Mouse (Mus musculus) G1E (cell line): ENCODE measurements at regions not wholly inside any gene's neighbourhood (a gene's known extent, or its start where the extent isn't known, plus 50 kb on each side); places are given as distances from the start of the nearest gene placed in this dataset.

Experiments
- ATAC-seq: 2 replicates; pipeline ENCODE4 v1.8.0; 2016; ENCODE audit warnings: mild to moderate bottlenecking; ENCODE audit not compliant: insufficient number of reproducible peaks, poor library complexity, low FRiP score, severe bottlenecking; ENCODE audit errors: extremely low read depth
- DNase-seq: peaks from one replicate; pipeline ENCODE4 v3.0.0; 2012; ENCODE audit warnings: low spot score
- H3K27me3 ChIP-seq: 2 replicates; pipeline ENCODE4 v1.6.1; 2012; ENCODE audit warnings: mild to moderate bottlenecking, low read length, inconsistent platforms; ENCODE audit not compliant: insufficient read depth
- H3K36me3 ChIP-seq: replicated peaks from 2 replicates; pipeline ENCODE3; 2012; ENCODE audit warnings: mild to moderate bottlenecking, inconsistent platforms
- H3K4me1 ChIP-seq: 2 replicates; pipeline ENCODE4 v1.6.1; 2012; ENCODE audit warnings: low read depth, low read length, inconsistent platforms, mixed read lengths; ENCODE audit not compliant: insufficient read depth
- H3K4me3 ChIP-seq: 2 replicates; pipeline ENCODE4 v1.5.1; 2012; ENCODE audit warnings: low read depth, mild to moderate bottlenecking, inconsistent platforms, low read length, moderate library complexity, mixed read lengths
- H3K9me3 ChIP-seq: replicated peaks from 2 replicates; pipeline ENCODE4 v1.6.1; 2012; ENCODE audit warnings: inconsistent platforms
- CTCF ChIP-seq: IDR thresholded peaks from 2 replicates; pipeline ENCODE4 v1.5.1; 2012; ENCODE audit warnings: low read depth, low read length, inconsistent platforms, mixed read lengths
- GATA1 ChIP-seq: IDR thresholded peaks from 2 replicates; pipeline ENCODE4 v1.6.1; 2012; ENCODE audit warnings: borderline replicate concordance, low read length, inconsistent platforms, mixed read lengths
- GATA2 ChIP-seq: IDR thresholded peaks from 2 replicates; pipeline ENCODE4 v1.6.1; 2012; ENCODE audit warnings: low read depth, low read length, inconsistent platforms, borderline replicate concordance
- POLR2AphosphoS5 ChIP-seq: IDR thresholded peaks from 2 replicates; pipeline ENCODE4 v1.6.1; 2012; ENCODE audit warnings: low read depth, low read length, inconsistent platforms; ENCODE audit not compliant: insufficient replicate concordance
- TAL1 ChIP-seq: conservative IDR thresholded peaks from 2 replicates; pipeline ENCODE4 v1.6.1; 2012; ENCODE audit warnings: low read depth, low read length, inconsistent platforms, mixed read lengths

- Histone ChIP-seq H3K36me3 (no peaks in the 10 kb centered on the region), H3K9me3 (peaks cover 3% of the 10 kb centered on the region; the same call in 1 of the 2 replicates), H3K4me3 (peak overlapping the region; percentile 77), H3K4me1 (peaks cover 12% of the 10 kb centered on the region), H3K27me3 (peaks cover 14% of the 10 kb centered on the region)
- no peak for TF ChIP-seq TAL1
- ATAC-seq (no peak), DNase-seq (no peak)
Observed at GRCm38 (mm10) chr9:67633026-67633741, 73.7 kb upstream of the Tln2 start.

GRCm38 (mm10) chr9:67633761-67634441 is 74.4 kb upstream of the Tln2 start:
- Histone ChIP-seq H3K9me3 (peaks cover 3% of the 10 kb centered on the region; the same call in 1 of the 2 replicates), H3K4me3 (peak overlapping the region; percentile 77), H3K36me3 (no peaks in the 10 kb centered on the region), H3K4me1 (peaks cover 12% of the 10 kb centered on the region), H3K27me3 (peaks cover 14% of the 10 kb centered on the region)
- no peak; the same call in 1 of the 2 replicates for ATAC-seq
- TF ChIP-seq GATA2 (no peak), GATA1 (no peak), CTCF (no peak), TAL1 (no peak), POLR2AphosphoS5 (no peak)
- peak; percentile 69 for DNase-seq

- no peak overlapping the region for H3K4me3 ChIP-seq
- no peaks in the 10 kb centered on the region for H3K27me3 ChIP-seq
- TF ChIP-seq TAL1 (no peak), GATA1 (no peak), GATA2 (no peak), CTCF (no peak), POLR2AphosphoS5 (no peak)
- no peaks in the 10 kb centered on the region for H3K9me3 ChIP-seq
- H3K4me1 ChIP-seq, result no peaks in the 10 kb centered on the region
- ATAC-seq (no peak), DNase-seq (no peak)
- no peaks in the 10 kb centered on the region for H3K36me3 ChIP-seq
Observed at GRCm38 (mm10) chr9:67646820-67647219, 87.3 kb upstream of the Tln2 start.

GRCm38 (mm10) chr9:67664773-67665172 is 94.5 kb upstream of the C2cd4b start:
- no peak overlapping the region for H3K4me3 ChIP-seq
- no peaks in the 10 kb centered on the region for H3K27me3 ChIP-seq
- no peaks in the 10 kb centered on the region for H3K4me1 ChIP-seq
- TF ChIP-seq GATA1 (no peak), POLR2AphosphoS5 (no peak), GATA2 (no peak), TAL1 (no peak), CTCF (no peak)
- ATAC-seq (no peak), DNase-seq (no peak)
- peaks cover 2% of the 10 kb centered on the region; the same call in 1 of the 2 replicates for H3K9me3 ChIP-seq
- H3K36me3 ChIP-seq, result no peaks in the 10 kb centered on the region

- ATAC-seq (no peak), DNase-seq (no peak)
- Histone ChIP-seq H3K9me3 (no peaks in the 10 kb centered on the region), H3K36me3 (no peaks in the 10 kb centered on the region), H3K4me1 (no peaks in the 10 kb centered on the region), H3K27me3 (no peaks in the 10 kb centered on the region), H3K4me3 (no peak overlapping the region)
- no peak for TF ChIP-seq GATA2
- TF ChIP-seq CTCF, result no peak
- no peak for TF ChIP-seq TAL1
- TF ChIP-seq GATA1, result no peak
- TF ChIP-seq POLR2AphosphoS5, result no peak
Observed at GRCm38 (mm10) chr9:67670261-67671020, 88.8 kb upstream of the C2cd4b start.

GRCm38 (mm10) chr9:67676906-67677305 is 82.3 kb upstream of the C2cd4b start:
- ATAC-seq, result no peak
- H3K4me1 ChIP-seq, result no peaks in the 10 kb centered on the region
- no peak for DNase-seq
- H3K4me3 ChIP-seq, result no peak overlapping the region
- no peaks in the 10 kb centered on the region for H3K36me3 ChIP-seq
- H3K27me3 ChIP-seq, result peaks cover 5% of the 10 kb centered on the region; the same call in 1 of the 2 replicates
- H3K9me3 ChIP-seq, result peaks cover 3% of the 10 kb centered on the region; the same call in 1 of the 2 replicates
- TF ChIP-seq GATA1 (no peak), CTCF (no peak), TAL1 (no peak), POLR2AphosphoS5 (no peak), GATA2 (no peak)
